Mouse (Mus musculus) mature B cell (primary cell): ENCODE measurements around the gene Tmem234.

Experiments used
- in situ Hi-C: fragments of 300-500 bp; cut with MboI; formaldehyde crosslinking; loops from 2 replicates; pipeline ENCODE4 v1.14.3; 2019

The Tmem234 gene

DNA sequence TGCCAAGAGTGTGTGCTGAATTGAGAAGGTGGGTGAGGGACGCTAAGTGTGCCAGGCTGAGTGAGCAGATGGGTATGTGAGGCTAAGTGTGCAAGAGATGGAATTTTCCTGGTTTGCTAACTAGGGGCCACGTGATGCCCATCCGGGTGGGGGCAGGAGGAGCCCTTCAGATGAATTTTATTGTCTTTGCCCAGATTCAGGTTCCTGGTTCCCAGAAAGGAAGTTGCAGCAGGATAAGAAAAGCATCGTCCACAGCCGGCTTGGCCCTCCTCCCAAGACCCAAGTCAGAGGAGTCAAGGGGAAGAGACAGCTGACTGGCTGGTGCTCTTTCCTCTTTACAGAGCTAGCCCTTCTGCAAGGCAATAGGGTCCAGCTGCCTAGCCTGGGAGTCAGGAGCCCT is 22.0 kb upstream of the Tmem234 start, which contains the start of gene Fam167b:
TSS of gene Fam167b (minus strand) at position 84 of the 400 bp plus-strand sequence.
- in situ Hi-C loops, result no loop called here

- in situ Hi-C loops, result no loop called here
Observed at GRCm38 (mm10) chr4:129580347-129580746, 20.1 kb upstream of the Tmem234 start.

DNA sequence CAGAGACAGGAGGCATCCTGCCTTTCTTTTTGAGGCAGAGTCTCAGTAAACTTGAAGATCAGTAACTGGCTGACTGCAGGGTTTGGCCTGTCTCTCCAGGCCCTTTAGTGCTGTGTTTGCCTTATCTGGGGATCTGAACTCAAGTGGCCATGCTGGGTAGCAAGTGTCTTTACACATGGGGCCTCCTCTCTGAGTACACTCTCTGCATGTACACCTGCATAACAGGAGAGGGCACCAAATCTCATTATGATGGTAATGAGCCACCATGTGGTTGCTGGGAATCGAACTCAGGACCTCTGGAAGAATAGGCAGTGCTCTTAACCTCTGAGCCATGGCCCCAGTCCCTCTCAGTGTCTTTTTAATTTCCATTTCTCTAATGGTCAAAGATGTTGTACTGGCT is 18.2 kb upstream of the Tmem234 start:
- in situ Hi-C loops, result no loop called here

- in situ Hi-C loops, result no loop called here
Observed at GRCm38 (mm10) chr4:129584370-129584769, 16.1 kb upstream of the Tmem234 start.

GRCm38 (mm10) chr4:129584884-129585608 is 15.4 kb upstream of the Tmem234 start:
- in situ Hi-C loops, result no loop called here

DNA sequence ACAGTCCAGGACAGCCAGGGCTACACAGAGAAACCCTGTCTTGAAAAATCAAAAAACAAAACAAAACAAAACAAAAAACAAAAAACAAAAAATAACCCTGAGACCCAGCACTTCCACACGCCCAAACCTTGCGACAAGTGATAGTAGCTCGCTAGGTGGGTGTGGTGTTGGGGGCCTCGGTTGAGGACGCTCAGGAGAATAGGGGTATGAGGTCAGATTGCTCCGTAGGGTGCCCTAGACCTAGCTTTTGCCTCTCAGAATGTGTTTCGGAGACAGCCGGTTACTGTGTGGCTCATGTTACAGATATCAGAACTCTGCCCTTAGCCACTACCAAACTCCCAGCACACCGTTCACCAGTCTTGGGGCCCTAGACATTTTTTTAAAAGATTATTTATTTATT is 14.7 kb upstream of the Tmem234 start:
- in situ Hi-C loops, result no loop called here

- in situ Hi-C loops, result no loop called here
Observed at GRCm38 (mm10) chr4:129586943-129587342, 13.5 kb upstream of the Tmem234 start.

- in situ Hi-C loops, result no loop called here
Observed at GRCm38 (mm10) chr4:129588865-129589264, 11.6 kb upstream of the Tmem234 start.

- in situ Hi-C loops, result loop anchor here (10.0 kb wide), 1 partner anchor 64 kb away; the partner anchor contains the start of gene Hdac1
Observed at GRCm38 (mm10) chr4:129608426-129609025, 8.1 kb downstream of the Tmem234 start.

- in situ Hi-C loops, result loop anchor here (10.0 kb wide), 1 partner anchor 64 kb away; the partner anchor contains the start of gene Hdac1
Observed at GRCm38 (mm10) chr4:129609139-129609631, 8.7 kb downstream of the Tmem234 start.

DNA sequence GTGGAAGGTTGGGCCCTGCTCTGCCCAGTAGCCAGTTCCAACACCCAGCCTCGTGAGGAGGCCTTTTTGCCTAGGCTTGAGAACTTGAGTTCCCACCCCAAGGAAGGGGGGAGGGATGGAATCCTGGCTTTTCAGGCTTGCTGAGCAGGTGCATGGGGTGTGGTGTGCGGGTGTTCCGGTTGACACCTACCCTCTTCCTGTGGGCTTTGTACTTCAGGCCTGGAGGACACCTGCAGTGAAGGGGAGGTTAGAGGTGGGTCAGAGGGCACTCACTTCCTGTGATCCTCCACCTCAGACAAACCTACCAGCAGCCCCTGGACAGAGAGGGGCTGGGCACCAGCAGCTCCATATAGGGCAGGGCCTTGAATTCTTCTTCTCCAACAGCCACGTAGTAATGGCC is 9.6 kb downstream of the Tmem234 start:
- in situ Hi-C loops, result no loop called here

- in situ Hi-C loops, result no loop called here
Observed at GRCm38 (mm10) chr4:129610472-129610871, 10.0 kb downstream of the Tmem234 start.

DNA sequence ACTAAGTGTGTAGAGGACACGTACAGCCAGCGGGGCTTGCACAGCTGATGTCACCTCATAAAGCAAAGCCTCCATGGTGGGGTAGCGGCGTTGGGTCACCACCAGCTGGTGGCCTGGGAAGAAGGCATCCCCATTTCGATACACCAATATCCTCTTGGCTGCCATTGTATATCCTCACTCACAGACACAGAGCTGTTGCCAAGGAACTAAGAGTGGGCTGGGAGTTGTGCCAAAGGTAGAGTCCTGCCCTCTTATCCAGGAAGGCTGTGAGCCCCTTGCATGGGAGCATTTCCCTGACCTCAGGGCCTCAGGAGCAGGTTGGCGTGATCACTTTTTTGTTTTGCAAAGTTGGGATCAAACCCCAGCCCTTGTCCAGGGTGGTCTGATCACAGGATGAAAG is 13.6 kb downstream of the Tmem234 start, which contains the start of gene Dcdc2b:
TSS of gene Dcdc2b (minus strand) at position 165 of the 400 bp plus-strand sequence.
- in situ Hi-C loops, result no loop called here

DNA sequence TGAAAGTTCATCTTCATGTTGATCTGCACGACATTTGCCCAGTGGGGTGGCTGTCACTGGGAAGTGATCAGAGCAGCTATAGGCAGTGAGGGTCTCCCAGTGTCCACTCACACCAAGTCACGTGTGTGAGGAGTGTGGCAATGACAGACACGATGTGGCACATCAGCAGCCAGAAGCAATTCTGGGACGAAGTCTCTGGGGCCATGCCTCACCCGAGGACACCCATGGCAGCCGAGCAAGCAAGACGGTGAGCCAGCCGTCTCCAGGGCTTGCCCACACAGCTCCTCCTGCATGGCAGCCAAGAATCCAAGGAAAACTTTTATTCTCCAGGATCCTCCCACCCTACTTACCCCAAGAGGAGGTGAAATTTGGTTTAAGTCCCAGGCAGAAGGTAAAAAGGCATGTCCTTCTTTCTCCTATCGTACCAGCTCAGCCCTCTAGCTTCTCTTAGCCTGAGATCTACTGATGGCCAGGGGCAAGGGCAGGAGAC is 15.4 kb downstream of the Tmem234 start:
- in situ Hi-C loops, result no loop called here

- in situ Hi-C loops, result no loop called here
Observed at GRCm38 (mm10) chr4:129616631-129617030, 16.2 kb downstream of the Tmem234 start.

DNA sequence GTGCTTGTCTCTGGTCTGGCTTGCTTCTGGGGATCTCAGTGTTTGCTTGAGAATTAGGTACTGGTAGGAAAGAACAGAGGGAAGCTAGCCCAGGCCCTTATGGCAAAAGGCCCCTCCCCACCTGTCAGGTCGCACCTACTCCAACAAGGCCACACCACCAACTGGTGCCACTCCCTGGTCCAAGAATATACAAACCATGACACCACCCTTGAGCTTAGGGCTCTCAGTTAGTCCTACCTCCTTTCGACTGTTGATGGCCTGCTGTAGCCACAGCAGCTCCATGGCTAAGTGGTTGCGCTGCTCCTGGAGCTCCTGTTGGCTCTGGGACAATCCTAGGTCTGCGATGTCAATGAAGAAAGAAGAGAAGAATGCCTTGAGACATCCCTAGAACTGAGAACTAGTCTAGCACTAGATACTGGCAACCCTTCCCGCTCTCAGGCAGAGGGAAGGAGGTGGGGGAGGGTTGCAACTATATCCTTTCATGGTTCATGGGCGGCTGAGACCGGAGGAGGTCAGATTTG is 16.7 kb downstream of the Tmem234 start:
- in situ Hi-C loops, result no loop called here

- in situ Hi-C loops, result no loop called here
Observed at GRCm38 (mm10) chr4:129618031-129618430, 17.6 kb downstream of the Tmem234 start.

DNA sequence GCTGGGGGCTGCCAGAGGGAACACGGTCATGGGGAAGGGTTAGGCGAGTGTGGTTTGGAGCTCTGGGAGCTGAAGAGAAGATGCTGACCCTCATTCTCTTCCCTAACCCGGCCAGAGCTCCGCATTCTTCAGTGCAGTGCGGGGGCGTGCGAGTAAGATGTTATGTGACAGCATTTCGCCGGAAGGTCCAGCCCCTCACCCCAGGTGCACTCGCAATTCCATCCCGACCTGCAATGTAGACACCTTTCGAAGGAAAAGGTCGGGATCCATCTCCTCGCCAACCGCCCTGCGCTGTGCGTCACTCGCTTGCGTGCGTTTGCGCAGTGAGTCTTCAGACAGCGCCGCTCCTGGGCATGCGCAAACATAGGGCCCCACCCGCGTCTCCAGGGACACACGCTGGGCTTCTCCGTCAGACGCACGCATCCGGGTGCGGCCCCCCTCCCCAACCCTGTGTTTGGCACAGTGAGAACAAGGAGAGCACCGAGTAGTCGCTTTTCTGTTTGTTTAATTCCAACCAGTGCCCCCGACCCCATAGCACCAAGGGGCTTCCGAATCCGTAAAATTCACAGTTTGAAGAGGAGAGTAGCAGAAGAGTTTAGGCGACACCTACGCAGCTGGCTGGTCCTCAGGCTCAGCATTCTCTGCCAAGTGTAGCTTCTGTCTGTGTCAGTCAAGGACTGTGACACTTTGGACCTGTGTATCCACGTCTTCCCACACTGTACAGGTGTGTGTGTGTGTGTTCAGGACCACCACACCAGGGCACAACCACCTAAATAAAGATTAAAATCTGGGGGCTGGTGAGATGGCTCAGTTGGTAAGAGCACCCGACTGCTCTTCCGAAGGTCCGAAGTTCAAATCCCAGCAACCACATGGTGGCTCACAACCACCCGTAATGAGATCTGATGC is 18.6 kb downstream of the Tmem234 start, which contains the start of gene Iqcc:
TSS of gene Iqcc (minus strand) at position 314 of the 906 bp plus-strand sequence.
- in situ Hi-C loops, result no loop called here

DNA sequence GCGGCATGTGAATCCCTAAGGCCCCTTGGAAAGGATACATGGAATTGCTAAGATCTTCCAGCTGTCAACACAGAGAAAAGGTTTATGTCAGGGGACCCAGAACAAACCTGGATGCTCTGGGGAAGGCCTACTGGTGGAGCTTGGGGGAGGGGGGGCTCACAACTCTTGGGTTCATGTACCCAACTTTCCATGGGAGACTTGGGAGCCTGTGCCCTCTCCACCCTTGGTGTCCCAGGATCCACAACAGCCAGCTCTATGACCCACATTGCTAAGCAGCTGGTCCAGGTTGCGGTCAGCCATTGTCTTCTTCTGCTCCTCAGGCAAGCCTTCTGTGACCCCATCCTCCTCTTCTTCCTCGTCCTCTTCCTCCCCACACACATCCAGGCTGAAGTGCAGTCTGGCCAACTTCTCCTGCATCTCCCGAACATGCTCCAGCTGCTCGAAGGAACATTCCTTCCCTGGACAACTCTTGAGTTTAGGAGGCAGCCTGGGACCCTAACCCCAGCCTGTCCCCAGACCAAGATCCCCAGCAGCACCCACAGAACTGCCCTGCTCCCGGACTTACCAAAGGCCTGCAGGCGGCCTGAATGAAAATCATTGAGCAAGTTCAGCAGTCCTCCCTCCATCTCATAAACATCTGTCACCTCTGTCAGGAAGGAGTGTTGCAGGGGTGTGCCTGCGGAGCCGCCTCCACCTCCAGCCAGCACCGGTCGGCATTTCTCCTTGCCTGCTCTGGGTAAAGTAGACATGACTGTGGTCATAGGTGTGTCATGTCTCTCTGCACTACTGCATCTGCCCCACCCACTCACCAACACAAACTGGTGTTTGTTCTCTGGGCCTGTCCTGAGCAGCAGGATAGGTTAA is 20.2 kb downstream of the Tmem234 start:
- in situ Hi-C loops, result no loop called here

- in situ Hi-C loops, result no loop called here
Observed at GRCm38 (mm10) chr4:129621283-129621841, 20.9 kb downstream of the Tmem234 start.
